Mouse (Mus musculus) kidney, postnatal 0 days (tissue): ENCODE measurements around the gene Tmem38a. TPM values are rescaled to one million over a fixed set of nuclear protein-coding genes. Genes with fewer than 3 reads are reported as not detected.

Experiments used
- ATAC-seq: fragments of 200-750 bp; cut with Nextera tagmentation; replicated peaks from 2 replicates; pipeline ENCODE4 v1.8.0; 2017; ENCODE audit warnings: low read depth, moderate number of reproducible peaks, moderate TSS enrichment, moderate library complexity; ENCODE audit not compliant: low FRiP score
- DNase-seq: peaks from one replicate; pipeline ENCODE4 v3.0.0-alpha.2; 2016; ENCODE audit warnings: low spot score
- H3K27ac ChIP-seq: fragments of 300-500 bp; sonication (generic); 2 replicates; pipeline ENCODE4 v1.5.1; 2014; ENCODE audit warnings: mild to moderate bottlenecking
- H3K27me3 ChIP-seq: fragments of 300-500 bp; sonication (generic); 2 replicates; pipeline ENCODE4 v1.6.1; 2014; ENCODE audit warnings: low read length, mixed read lengths; ENCODE audit not compliant: insufficient read depth
- H3K36me3 ChIP-seq: fragments of 300-500 bp; sonication (generic); 2 replicates; pipeline ENCODE4 v1.6.1; 2014; ENCODE audit warnings: low read length, mixed read lengths; ENCODE audit not compliant: insufficient read depth
- H3K4me1 ChIP-seq: fragments of 300-500 bp; sonication (generic); replicated peaks from 2 replicates; pipeline ENCODE4 v1.6.1; 2014; ENCODE audit warnings: antibody characterized with exemption, low read length, mixed read lengths; ENCODE audit not compliant: insufficient read depth
- H3K4me2 ChIP-seq: fragments of 300-500 bp; sonication (generic); 2 replicates; pipeline ENCODE4 v1.6.1; 2014; ENCODE audit warnings: mild to moderate bottlenecking, low read length, moderate library complexity, mixed read lengths
- H3K4me3 ChIP-seq: fragments of 300-500 bp; sonication (generic); replicated peaks from 2 replicates; pipeline ENCODE4 v1.5.1; 2014; ENCODE audit warnings: low read depth, low read length
- H3K9ac ChIP-seq: fragments of 300-500 bp; sonication (generic); 2 replicates; pipeline ENCODE4 v1.6.1; 2014; ENCODE audit warnings: low read depth, low read length
- H3K9me3 ChIP-seq: fragments of 300-500 bp; sonication (generic); replicated peaks from 2 replicates; pipeline ENCODE4 v1.6.1; 2016; ENCODE audit warnings: low read length, inconsistent platforms, mixed read lengths
- CTCF ChIP-seq: IDR thresholded peaks from 2 replicates; pipeline ENCODE4 v1.5.1; 2016; ENCODE audit warnings: antibody characterized with exemption, low read depth, mild to moderate bottlenecking, moderate library complexity
- WGBS: fragments of 180-500 bp; shearing (Covaris S2); extraction: QIAGEN DNeasy Blood & Tissue Kit; methylation state at CpG from one replicate; pipeline ENCODE4 v1.1.7; 2014; 5-methylcytosine and 5-hydroxymethylcytosine counted together
- polyA plus RNA-seq: library from polyadenylated mRNA; unstranded; fragments of >200 nt; fragmentation: Nextera tagmentation; extraction: Ambion mirVana; gene quantifications from 2 replicates; pipeline ENCODE4 v1.2.1, GENCODE M21; 2015

Tmem38a gene
- polyA plus RNA-seq, 1 experiment from 2014 or later: 19.3 TPM

- WGBS: under 1% methylated on average over 77 of the region's 92 CpGs
- peaks cover 6% of the 10 kb centered on the region; the same call in 1 of the 2 replicates for H3K4me1 ChIP-seq
These were observed 23.8 kb upstream of the Tmem38a start, which contains the start of gene Med26 for GRCm38 (mm10) chr8:72547802-72548643. Gene Med26, minus strand, starts transcription at chr8:72548270.

DNA sequence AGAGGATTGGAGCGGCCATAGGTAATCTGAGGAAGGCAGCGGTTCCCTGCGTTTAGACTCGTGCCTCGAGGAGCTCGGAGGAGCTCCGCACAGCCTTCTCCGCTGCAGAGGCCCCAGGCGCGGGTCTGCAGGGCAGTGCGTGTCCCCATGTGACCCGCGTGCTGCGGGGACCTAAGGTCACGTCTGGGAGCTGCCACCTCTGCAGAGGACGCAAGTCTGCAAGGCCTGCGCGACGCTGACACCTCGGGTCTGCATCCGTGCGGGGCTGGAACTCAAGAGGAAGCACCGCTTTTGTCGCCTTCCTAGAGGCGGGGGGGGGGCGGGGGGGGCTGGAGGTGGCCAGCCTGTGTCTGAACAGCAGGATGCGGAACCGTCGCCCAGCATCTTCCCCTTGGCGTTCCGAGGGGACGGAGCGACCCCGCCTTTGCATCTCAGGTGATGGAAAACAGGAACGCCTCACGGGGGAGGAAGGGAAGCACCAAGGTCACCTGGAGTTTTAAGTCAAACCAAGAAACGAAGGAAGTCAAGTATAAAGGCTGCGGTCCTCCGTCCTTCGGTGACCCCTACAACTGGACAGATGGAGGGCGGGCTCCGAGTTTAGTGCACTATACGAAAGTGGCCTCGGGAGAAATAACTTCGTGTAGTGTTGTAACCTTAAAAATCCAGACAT, 23.1 kb upstream of the Tmem38a start:
- WGBS: 0% methylated on average over 44 of the region's 45 CpGs
- TF ChIP-seq CTCF: no peak
- Histone ChIP-seq H3K36me3 (no peaks in the 10 kb centered on the region), H3K9ac (peak overlapping the region; percentile 66), H3K4me3 (peak overlapping the region; percentile 96), H3K9me3 (no peaks in the 10 kb centered on the region), H3K27ac (peak overlapping the region; percentile 95), H3K27me3 (no peaks in the 10 kb centered on the region), H3K4me1 (peaks cover 6% of the 10 kb centered on the region; the same call in 1 of the 2 replicates), H3K4me2 (peak overlapping the region; percentile 93)
- DNase-seq (peak; percentile 25), ATAC-seq (peak; percentile 59)

More at GRCm38 (mm10) chr8:72547802-72548643, 23.8 kb upstream of the Tmem38a start, which contains the start of gene Med26:
- Histone ChIP-seq H3K9me3 (no peaks in the 10 kb centered on the region), H3K27ac (peak within 1 kb of the TSS; percentile 95), H3K4me2 (peak within 1 kb of the TSS; percentile 93), H3K4me3 (peak within 1 kb of the TSS; percentile 96), H3K36me3 (no peaks in the 10 kb centered on the region), H3K27me3 (no peaks in the 10 kb centered on the region), H3K9ac (peak within 1 kb of the TSS; percentile 99)
- ATAC-seq (peak; percentile 96), DNase-seq (peak; percentile 99)
- TF ChIP-seq CTCF: peak; percentile 33

- TF ChIP-seq CTCF: no peak
- H3K9ac ChIP-seq: peak overlapping the region; percentile 66; the same call in 1 of the 2 replicates
- no peaks in the 10 kb centered on the region for H3K9me3 ChIP-seq
- H3K4me1 ChIP-seq: peaks cover 6% of the 10 kb centered on the region; the same call in 1 of the 2 replicates
- H3K4me3 ChIP-seq: peak overlapping the region; percentile 96
- no peaks in the 10 kb centered on the region for H3K27me3 ChIP-seq
- peak overlapping the region; percentile 95 for H3K27ac ChIP-seq
- WGBS: 7% methylated on average over 5 of the region's 5 CpGs
- H3K36me3 ChIP-seq: no peaks in the 10 kb centered on the region
- H3K4me2 ChIP-seq: peak overlapping the region; percentile 93
- ATAC-seq (no peak), DNase-seq (peak; percentile 12)
These were observed 22.5 kb upstream of the Tmem38a start for GRCm38 (mm10) chr8:72549314-72549892.

GRCm38 (mm10) chr8:72555770-72556169, 16.1 kb upstream of the Tmem38a start:
- Histone ChIP-seq H3K27ac (no peak overlapping the region), H3K4me2 (no peak overlapping the region), H3K9ac (no peak overlapping the region), H3K36me3 (peaks cover 13% of the 10 kb centered on the region; the same call in 1 of the 2 replicates), H3K27me3 (no peaks in the 10 kb centered on the region), H3K4me3 (no peak overlapping the region), H3K9me3 (no peaks in the 10 kb centered on the region), H3K4me1 (no peaks in the 10 kb centered on the region)
- 63% methylated on average over 4 of the region's 4 CpGs for WGBS
- ATAC-seq (no peak), DNase-seq (no peak)
- no peak for TF ChIP-seq CTCF

- TF ChIP-seq CTCF: no peak
- Histone ChIP-seq H3K36me3 (peaks cover 25% of the 10 kb centered on the region; the same call in 1 of the 2 replicates), H3K27ac (no peak overlapping the region), H3K4me1 (no peaks in the 10 kb centered on the region), H3K4me2 (no peak overlapping the region), H3K9ac (no peak overlapping the region), H3K4me3 (no peak overlapping the region), H3K27me3 (no peaks in the 10 kb centered on the region), H3K9me3 (no peaks in the 10 kb centered on the region)
- DNase-seq (no peak), ATAC-seq (no peak)
- 84% methylated on average over 1 of the region's 1 CpGs for WGBS
These were observed 10.7 kb upstream of the Tmem38a start for GRCm38 (mm10) chr8:72561111-72561689.
